Mouse (Mus musculus): ENCODE measurements around the gene Gm21541.
"Not testable (repeated sequence)": the region's sequence is repeated elsewhere in the genome, so short reads cannot be mapped to it uniquely, and the experiment has no call there.

The Gm21541 gene

DNA sequence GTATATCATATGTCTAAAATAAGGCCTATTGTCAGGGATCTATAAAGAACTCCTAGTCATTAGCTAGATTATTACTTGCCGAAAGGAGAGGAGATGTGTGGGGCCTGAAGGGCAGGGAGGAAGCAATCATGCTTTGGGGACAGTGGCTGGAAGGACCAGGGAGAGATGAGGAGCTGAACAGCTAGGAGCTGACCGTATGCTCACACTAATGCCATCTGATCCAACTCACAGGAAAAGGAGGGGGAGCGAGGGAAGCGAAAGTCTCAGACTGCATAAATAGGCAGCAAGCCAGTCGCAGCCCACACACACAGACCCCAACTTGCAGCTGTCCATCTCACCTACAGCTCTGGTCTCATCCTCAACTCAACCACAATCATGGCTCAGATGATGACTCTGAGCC is at the start of gene Gm21541:
Gm21541 (plus strand) TSS at position 301 of the 400 bp plus-strand sequence.
- DNase-seq: not testable (repeated sequence)

DNA sequence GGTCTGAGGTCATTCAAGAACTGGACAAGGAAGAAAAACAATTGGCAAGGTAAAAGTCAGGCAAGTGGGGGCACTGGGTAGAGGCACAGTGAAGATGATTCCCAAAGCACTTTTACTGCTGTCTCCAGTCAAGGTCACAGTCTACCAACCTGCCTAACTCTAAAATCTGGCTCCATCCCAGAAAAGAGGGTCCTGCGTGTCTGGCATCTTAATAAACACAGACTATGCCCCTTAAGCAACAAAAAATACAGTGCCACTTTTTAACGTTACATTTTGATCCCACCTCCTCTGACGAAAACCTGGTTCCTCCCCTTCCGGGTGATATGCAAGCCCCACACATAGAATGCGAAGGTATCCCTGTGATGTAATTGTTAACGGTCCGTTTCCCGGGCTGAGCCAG is 37.9 kb downstream of the Gm21541 start, which contains the start of gene Gm20878:
Gm20878 (plus strand) TSS at position 301 of the 400 bp plus-strand sequence.
- DNase-seq: not testable (repeated sequence)
